32 mouse cellular contexts compared by ENCODE assay signal in the genomic region with DNA sequence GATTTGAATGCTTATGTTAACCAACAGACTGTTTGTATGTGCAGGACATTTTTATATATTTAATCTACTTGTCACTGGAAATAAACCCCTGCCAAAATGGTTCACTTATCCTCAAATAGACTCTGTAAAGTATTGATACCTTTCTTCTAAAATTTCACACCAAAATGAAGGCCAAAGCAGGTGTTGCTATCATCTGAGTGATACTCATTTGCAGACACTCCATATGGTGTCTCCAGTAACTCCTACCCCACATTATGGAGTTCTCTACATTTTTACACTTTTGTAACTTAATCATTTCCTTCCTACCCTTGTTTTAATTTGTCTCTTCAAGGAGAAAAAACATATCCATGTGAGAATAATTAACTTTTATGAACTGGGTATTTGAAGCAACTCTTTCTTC.
"Had no signal": no experiment of that assay in that cellular context is flagged by ENCODE, and none has a peak within 500 bp of the region (broad histone marks: within the 10 kb centered on the region; RNA-seq: fewer than 3 reads in every experiment).

No protein-coding gene starts in this region.

- H3K9ac ChIP-seq: limb, embryonic 12.5 days; limb, embryonic 13.5 days; limb, embryonic 15.5 days; liver, embryonic 12.5 days; liver, embryonic 13.5 days; liver, embryonic 14.5 days; liver, embryonic 15.5 days; liver, postnatal 0 days; lung, embryonic 14.5 days; lung, embryonic 15.5 days; midbrain, embryonic 12.5 days; midbrain, embryonic 13.5 days; midbrain, embryonic 15.5 days; neural tube, embryonic 12.5 days had no signal

- H3K36me3 ChIP-seq: limb, embryonic 10.5 days; limb, embryonic 12.5 days; limb, embryonic 13.5 days; limb, embryonic 15.5 days; liver, embryonic 12.5 days; liver, embryonic 13.5 days; liver, embryonic 15.5 days; lung, embryonic 15.5 days; midbrain, embryonic 10.5 days; midbrain, embryonic 12.5 days; midbrain, embryonic 13.5 days; midbrain, embryonic 15.5 days; neural tube, embryonic 12.5 days had no signal

- H3K4me1 ChIP-seq: limb, embryonic 10.5 days; limb, embryonic 12.5 days; limb, embryonic 13.5 days; limb, embryonic 15.5 days; liver, embryonic 12.5 days; liver, embryonic 13.5 days; liver, embryonic 15.5 days; lung, embryonic 15.5 days; megakaryocyte, embryonic 14.5 days; midbrain, embryonic 15.5 days; neural tube, embryonic 12.5 days had no signal

- ATAC-seq: liver, embryonic 12.5 days; liver, postnatal 0 days; lung, postnatal 0 days; midbrain, embryonic 13.5 days; midbrain, embryonic 15.5 days; midbrain, embryonic 16.5 days had no signal

- H3K9me3 ChIP-seq: limb, embryonic 10.5 days; limb, embryonic 12.5 days; limb, embryonic 13.5 days; limb, embryonic 15.5 days; liver, embryonic 12.5 days; liver, embryonic 13.5 days; liver, embryonic 15.5 days; lung, embryonic 15.5 days; midbrain, embryonic 10.5 days; midbrain, embryonic 12.5 days; midbrain, embryonic 13.5 days; midbrain, embryonic 15.5 days; neural tube, embryonic 12.5 days had no signal

- H3K27me3 ChIP-seq: limb, embryonic 12.5 days; limb, embryonic 13.5 days; limb, embryonic 15.5 days; liver, embryonic 12.5 days; liver, embryonic 13.5 days; liver, embryonic 15.5 days; lung, embryonic 15.5 days; megakaryocyte, embryonic 14.5 days; midbrain, embryonic 12.5 days; midbrain, embryonic 13.5 days; midbrain, embryonic 15.5 days; neural tube, embryonic 12.5 days had no signal

- H3K4me2 ChIP-seq: limb, embryonic 12.5 days; limb, embryonic 13.5 days; limb, embryonic 15.5 days; liver, embryonic 11.5 days; liver, embryonic 12.5 days; liver, embryonic 13.5 days; liver, embryonic 15.5 days; lung, embryonic 14.5 days; lung, embryonic 15.5 days; midbrain, embryonic 11.5 days; midbrain, embryonic 12.5 days; midbrain, embryonic 13.5 days; midbrain, embryonic 15.5 days; neural tube, embryonic 12.5 days had no signal

- H3K4me3 ChIP-seq: limb, embryonic 10.5 days; limb, embryonic 12.5 days; limb, embryonic 13.5 days; limb, embryonic 15.5 days; liver, embryonic 12.5 days; liver, embryonic 13.5 days; liver, embryonic 15.5 days; lung, embryonic 15.5 days; megakaryocyte, embryonic 14.5 days; midbrain, embryonic 10.5 days; midbrain, embryonic 12.5 days; midbrain, embryonic 13.5 days; midbrain, embryonic 15.5 days; myocyte; neural tube, embryonic 12.5 days had no signal

- DNase-seq: left cerebral cortex, postnatal 4 days; liver; liver, embryonic 13.5 days; liver, postnatal 0 days; lung, adult 18-20 months; lung, adult 2 months; lung, embryonic 14.5 days; lung, postnatal 10 days; lung, postnatal 14 days; lung, postnatal 36 days; lung, postnatal 4 days; midbrain, embryonic 14.5 days had no signal

- H3K27ac ChIP-seq: limb, embryonic 10.5 days; limb, embryonic 12.5 days; limb, embryonic 13.5 days; limb, embryonic 15.5 days; liver, embryonic 12.5 days; liver, embryonic 13.5 days; liver, embryonic 14.5 days; liver, embryonic 15.5 days; lung, embryonic 15.5 days; macrophage; midbrain, embryonic 10.5 days; midbrain, embryonic 12.5 days; midbrain, embryonic 13.5 days; midbrain, embryonic 15.5 days; neural tube, embryonic 12.5 days had no signal
